Mouse (Mus musculus): ENCODE measurements around the gene Msh4. TPM values are rescaled to one million over a fixed set of nuclear protein-coding genes. Genes with fewer than 3 reads are reported as not detected.

Msh4 gene
- total RNA-seq, 2 experiments from 2014 or later: 0.28 to 0.32 TPM

DNA sequence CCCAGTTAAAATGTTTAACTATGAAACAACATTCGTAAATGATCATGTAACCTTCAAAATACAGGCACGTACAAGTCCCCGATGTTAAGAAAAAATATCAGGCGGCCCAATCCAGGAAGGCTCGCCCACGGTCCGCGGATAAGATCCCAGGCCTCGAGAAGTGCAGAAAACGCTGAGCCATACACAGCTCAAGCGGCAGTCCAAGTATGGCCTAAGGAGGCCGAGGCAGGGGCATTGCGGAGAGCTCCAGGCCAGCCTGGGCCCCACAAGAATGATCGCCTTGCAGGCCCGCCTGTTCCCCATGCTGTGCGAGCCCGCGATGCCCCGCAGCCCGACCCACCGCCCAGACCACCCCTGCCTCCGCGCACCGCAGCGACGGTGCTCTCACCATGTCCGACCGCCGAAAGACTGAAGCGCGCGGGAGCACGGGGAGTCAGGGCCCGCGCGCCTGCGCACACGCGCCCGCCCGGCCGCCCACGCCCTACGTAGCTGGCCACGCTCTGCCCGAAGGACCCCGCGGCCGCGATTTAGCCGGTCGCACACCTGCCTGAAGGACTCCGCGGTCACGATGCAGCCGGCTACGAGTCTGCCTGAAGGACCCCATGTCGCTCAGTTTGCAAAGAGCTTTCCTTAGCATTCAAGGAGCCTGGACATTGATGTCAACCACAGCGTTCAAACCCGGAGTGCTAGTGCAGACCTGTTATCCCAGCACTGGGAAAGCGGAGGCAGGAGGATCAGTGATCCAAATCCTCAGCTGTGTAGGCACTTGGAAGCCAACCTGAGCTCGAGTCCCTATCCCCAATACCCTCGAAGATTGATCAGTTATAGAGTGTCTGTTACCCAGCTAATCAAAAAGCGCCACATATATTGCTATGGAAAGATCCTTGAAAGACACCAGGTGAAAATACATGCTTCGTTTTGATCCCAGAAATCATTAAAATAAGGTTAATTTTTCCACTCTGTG is 6.9 kb upstream of the Msh4 start, which contains the start of gene Rabggtb:
Gene Rabggtb, minus strand, starts transcription at position 464 of the 964 bp plus-strand sequence.
- intact Hi-C loops (cut with DNase I): no loop called here
- peak; percentile 94 to 97 for DNase-seq (ENCODE audit: extremely low spot score in 1 of 2, low spot score in 2 of 2)

DNA sequence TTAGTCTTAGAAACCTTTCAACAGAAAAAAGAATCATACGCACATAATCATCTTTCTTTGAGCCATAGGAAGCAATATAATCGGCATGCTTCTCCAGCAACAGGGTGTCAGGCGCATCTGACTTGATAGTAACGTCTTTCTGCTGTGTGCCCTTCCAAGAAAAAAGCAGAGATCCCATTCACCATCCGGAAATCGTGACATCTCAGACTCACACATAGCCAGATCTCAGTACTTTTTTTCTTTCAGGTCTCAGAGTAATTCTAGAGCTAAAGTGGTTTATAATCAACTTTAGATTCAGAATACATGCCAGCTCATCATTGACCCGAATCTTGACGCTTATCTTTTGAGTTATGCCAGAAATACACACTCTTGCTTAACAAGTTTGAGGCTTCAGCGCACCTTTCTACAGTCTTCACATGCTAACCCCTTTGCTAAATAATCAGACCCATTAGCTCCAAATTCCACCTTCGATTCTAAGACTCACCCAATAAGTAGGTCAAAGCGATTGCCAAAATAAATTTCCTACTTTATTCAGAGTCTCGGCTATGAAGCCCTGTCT is 6.0 kb upstream of the Msh4 start:
- intact Hi-C loops (cut with DNase I): no loop called here
- no peak for DNase-seq (ENCODE audit: extremely low spot score in 1 of 2, low spot score in 2 of 2)

GRCm38 (mm10) chr3:153911197-153911881 is 5.4 kb upstream of the Msh4 start:
- intact Hi-C loops (cut with DNase I): no loop called here
- DNase-seq (ENCODE audit: extremely low spot score in 1 of 2, low spot score in 2 of 2): peak in 1 of 2 experiments; percentile 33

GRCm38 (mm10) chr3:153910489-153910888 is 4.6 kb upstream of the Msh4 start:
- DNase-seq (ENCODE audit: extremely low spot score in 1 of 2, low spot score in 2 of 2): no peak
- intact Hi-C loops (cut with DNase I): no loop called here

GRCm38 (mm10) chr3:153908919-153909318 is 3.0 kb upstream of the Msh4 start:
- intact Hi-C loops (cut with DNase I): no loop called here
- DNase-seq (ENCODE audit: extremely low spot score in 1 of 2, low spot score in 2 of 2): no peak

GRCm38 (mm10) chr3:153905251-153906135 is 445 bp downstream of the Msh4 start:
- peak in 1 of 2 experiments; percentile 45 for DNase-seq (ENCODE audit: extremely low spot score in 1 of 2, low spot score in 2 of 2)
- intact Hi-C loops (cut with DNase I): no loop called here

GRCm38 (mm10) chr3:153904586-153904985 is 1.4 kb downstream of the Msh4 start:
- DNase-seq (ENCODE audit: extremely low spot score in 1 of 2, low spot score in 2 of 2): peak in 1 of 2 experiments; percentile 46
- intact Hi-C loops (cut with DNase I): no loop called here

- no peak for DNase-seq (ENCODE audit: extremely low spot score in 1 of 2, low spot score in 2 of 2)
- intact Hi-C loops (cut with DNase I): no loop called here
Measured at GRCm38 (mm10) chr3:153902595-153902994, 3.3 kb downstream of the Msh4 start.

- no peak for DNase-seq (ENCODE audit: extremely low spot score in 1 of 2, low spot score in 2 of 2)
- intact Hi-C loops (cut with DNase I): no loop called here
Measured at GRCm38 (mm10) chr3:153901904-153902303, 4.0 kb downstream of the Msh4 start.

DNA sequence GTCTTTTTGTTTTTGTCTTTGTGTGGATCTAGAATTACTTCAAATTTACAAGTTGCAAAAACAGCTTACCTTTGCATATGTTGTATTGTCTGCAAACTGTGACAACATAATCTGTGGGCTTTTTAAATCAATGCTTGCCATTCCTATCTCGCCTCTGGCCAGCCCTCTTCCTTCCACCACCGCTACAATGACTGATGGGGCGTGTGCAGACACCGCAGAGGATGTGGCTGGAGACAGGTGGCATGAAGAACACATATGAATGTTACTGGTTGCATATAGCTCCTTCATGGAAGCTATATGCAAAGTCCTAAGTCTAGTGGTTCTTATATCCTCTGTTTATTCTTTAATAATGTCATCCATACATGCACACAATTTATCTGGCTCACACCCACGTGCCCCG is 8.7 kb downstream of the Msh4 start:
- DNase-seq (ENCODE audit: extremely low spot score in 1 of 2, low spot score in 2 of 2): no peak
- intact Hi-C loops (cut with DNase I): no loop called here

GRCm38 (mm10) chr3:153895454-153895853 is 10.5 kb downstream of the Msh4 start:
- intact Hi-C loops (cut with DNase I): no loop called here
- DNase-seq (ENCODE audit: extremely low spot score in 1 of 2, low spot score in 2 of 2): no peak

GRCm38 (mm10) chr3:153889188-153889781 is 16.7 kb downstream of the Msh4 start:
- intact Hi-C loops (cut with DNase I): no loop called here
- DNase-seq (ENCODE audit: extremely low spot score in 1 of 2, low spot score in 2 of 2): no peak

DNA sequence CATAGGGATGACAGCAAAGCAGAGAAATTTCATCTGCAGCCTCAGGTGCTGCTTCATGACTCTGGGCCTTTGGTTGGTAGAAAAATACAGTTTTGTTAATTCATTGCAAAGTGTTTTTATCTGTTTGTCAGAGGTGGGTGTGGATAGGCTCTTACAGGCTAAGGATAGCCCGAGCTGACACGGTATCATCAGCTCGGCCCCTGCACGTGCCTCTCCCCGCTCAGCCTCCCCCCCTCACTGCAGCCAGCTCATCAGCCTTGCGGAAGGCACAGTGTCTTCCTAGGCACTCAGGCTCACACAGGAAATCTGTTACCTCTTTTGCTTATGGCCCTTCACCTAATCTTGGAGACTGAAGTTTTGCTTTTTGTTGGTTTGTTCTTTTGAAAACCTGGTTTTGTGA is 17.8 kb downstream of the Msh4 start:
- intact Hi-C loops (cut with DNase I): no loop called here
- no peak for DNase-seq (ENCODE audit: extremely low spot score in 1 of 2, low spot score in 2 of 2)

GRCm38 (mm10) chr3:153886296-153886695 is 19.6 kb downstream of the Msh4 start:
- intact Hi-C loops (cut with DNase I): no loop called here
- no peak for DNase-seq (ENCODE audit: extremely low spot score in 1 of 2, low spot score in 2 of 2)

GRCm38 (mm10) chr3:153871396-153871795 is 34.5 kb downstream of the Msh4 start:
- DNase-seq (ENCODE audit: extremely low spot score in 1 of 2, low spot score in 2 of 2): no peak
- intact Hi-C loops (cut with DNase I): no loop called here

DNA sequence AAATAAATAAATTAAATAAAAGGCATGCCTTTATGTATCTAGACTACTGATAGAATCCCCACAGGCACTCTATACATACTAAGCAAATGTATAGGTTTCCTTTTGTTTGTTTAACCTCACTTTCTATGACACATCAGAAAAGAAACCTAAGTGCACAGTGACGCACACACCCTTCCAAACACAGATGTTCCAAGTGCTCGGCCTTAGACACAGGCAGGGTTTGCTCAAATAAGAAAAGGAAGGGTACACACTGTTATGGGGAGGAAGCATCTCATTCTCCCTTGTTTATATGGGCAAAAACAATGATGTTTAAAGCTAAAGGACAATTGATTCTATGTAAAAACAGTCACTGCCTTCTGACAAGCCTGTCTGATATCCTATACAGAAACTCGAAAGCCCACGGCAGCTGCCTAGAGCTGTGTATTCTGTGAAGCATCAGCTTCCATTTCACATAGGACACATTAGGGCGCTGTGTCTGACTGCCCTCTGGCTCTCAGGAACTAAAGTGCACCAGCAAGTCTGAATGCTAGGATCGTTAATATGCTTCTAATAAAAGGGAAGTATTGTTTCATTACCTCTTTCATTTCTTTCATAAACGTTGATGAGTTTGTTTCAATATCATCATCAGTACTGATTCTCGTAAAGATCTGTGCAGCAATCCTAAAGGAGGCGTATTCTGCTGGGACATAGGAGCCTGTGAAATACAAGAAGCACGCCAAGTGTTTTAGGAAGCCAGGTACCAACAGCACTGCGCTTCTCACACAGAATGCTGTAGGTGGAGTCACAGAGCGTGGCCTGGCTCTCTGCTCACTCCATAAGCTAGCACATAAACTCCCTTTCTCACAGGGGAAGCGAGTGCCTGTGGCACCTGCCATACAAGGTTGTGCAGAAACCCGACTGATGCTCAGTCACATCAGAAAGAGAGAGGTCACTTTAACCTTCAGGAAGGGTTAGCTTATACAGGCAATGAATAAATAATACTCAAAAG is 38.5 kb downstream of the Msh4 start:
- no peak for DNase-seq (ENCODE audit: extremely low spot score in 1 of 2, low spot score in 2 of 2)
- intact Hi-C loops (cut with DNase I): no loop called here

Data from left cerebral cortex, postnatal 10 days (tissue).